Mouse (Mus musculus): Measurements from ENCODE around the gene Nrsn1. TPM values are rescaled to one million over a fixed set of nuclear protein-coding genes. Genes with fewer than 3 reads are reported as not detected.

Gene Nrsn1
- total and polyA plus RNA-seq, 3 experiments: 0.22 TPM; not detected in 2

- DNase-seq (ENCODE audit: low spot score) (no peak), ATAC-seq (ENCODE audit: extremely low read depth, insufficient number of reproducible peaks, low FRiP score, poor library complexity, severe bottlenecking) (no peak)
- no peaks in the 10 kb centered on the region for H3K36me3 ChIP-seq (replicated peaks)
- no peak overlapping the region for H3K4me3 ChIP-seq (ENCODE audit: low read depth, low read length)
- TF ChIP-seq GATA2 (IDR thresholded peaks at IDR 0.05; ENCODE audit: borderline replicate concordance, low read depth, low read length) (no peak), TAL1 (conservative IDR thresholded peaks at IDR 0.05; ENCODE audit: low read depth, low read length) (no peak), GATA1 (IDR thresholded peaks at IDR 0.05; ENCODE audit: borderline replicate concordance, low read length) (no peak), POLR2AphosphoS5 (IDR thresholded peaks at IDR 0.05; ENCODE audit: insufficient replicate concordance, low read depth, low read length) (no peak), CTCF (IDR thresholded peaks at IDR 0.05; ENCODE audit: low read depth, low read length) (no peak)
- H3K9me3 ChIP-seq (replicated peaks): peaks cover 4% of the 10 kb centered on the region; the same call in 1 of the 2 replicates
- H3K27me3 ChIP-seq (ENCODE audit: insufficient read depth, low read length): no peaks in the 10 kb centered on the region
- H3K4me1 ChIP-seq (ENCODE audit: insufficient read depth, low read depth, low read length): no peaks in the 10 kb centered on the region
Observed at GRCm38 (mm10) chr13:25269569-25270268, 583 bp downstream of the Nrsn1 start.

DNA sequence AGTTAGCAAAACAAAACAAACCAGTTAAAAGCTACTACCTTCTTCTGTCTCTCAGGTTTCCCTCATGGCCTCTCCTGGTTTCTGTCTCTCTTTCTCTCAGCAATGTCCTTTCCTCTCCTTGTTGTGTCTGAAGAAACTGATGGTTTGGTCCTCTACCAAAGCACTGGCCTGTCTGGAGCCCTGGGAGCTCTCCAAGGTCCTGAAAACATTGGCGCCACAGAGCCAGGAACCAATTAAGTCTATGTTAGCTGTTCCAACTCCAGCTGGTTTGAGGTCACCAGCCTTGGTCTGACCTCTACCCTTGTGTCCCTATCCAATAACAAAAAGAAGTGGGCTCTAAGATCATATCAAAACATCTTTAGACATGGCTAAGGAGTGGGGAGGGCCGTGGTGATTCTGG lies 1.3 kb downstream of the Nrsn1 start:
- Histone ChIP-seq H3K27me3 (ENCODE audit: insufficient read depth, low read length) (no peaks in the 10 kb centered on the region), H3K36me3 (replicated peaks) (no peaks in the 10 kb centered on the region), H3K9me3 (replicated peaks) (peaks cover 4% of the 10 kb centered on the region; the same call in 1 of the 2 replicates), H3K4me1 (ENCODE audit: insufficient read depth, low read depth, low read length) (no peaks in the 10 kb centered on the region), H3K4me3 (ENCODE audit: low read depth, low read length) (no peak overlapping the region)
- TF ChIP-seq GATA2 (IDR thresholded peaks at IDR 0.05; ENCODE audit: borderline replicate concordance, low read depth, low read length) (no peak), CTCF (IDR thresholded peaks at IDR 0.05; ENCODE audit: low read depth, low read length) (no peak), TAL1 (conservative IDR thresholded peaks at IDR 0.05; ENCODE audit: low read depth, low read length) (no peak), GATA1 (IDR thresholded peaks at IDR 0.05; ENCODE audit: borderline replicate concordance, low read length) (no peak), POLR2AphosphoS5 (IDR thresholded peaks at IDR 0.05; ENCODE audit: insufficient replicate concordance, low read depth, low read length) (no peak)
- ATAC-seq (ENCODE audit: extremely low read depth, insufficient number of reproducible peaks, low FRiP score, poor library complexity, severe bottlenecking) (no peak), DNase-seq (ENCODE audit: low spot score) (peak; percentile 1)

DNA sequence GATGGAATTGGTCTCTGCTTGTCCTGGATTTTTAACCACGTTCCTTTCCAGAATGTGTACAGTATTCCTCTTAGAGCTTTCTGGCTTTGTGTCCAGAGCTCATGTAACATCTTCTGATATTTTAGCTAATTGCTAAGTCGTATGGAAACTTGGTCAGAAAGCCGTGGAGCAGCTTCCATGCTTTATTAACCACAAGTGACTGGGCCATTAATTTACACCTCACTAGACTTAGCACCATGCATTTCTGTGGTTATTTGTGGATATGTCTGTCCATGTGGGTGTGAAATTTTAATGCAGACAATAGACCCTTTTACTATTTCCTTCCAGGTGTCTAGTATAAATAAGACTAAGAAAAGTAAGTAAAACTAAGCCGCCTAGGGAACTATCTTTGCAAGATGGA lies 7.6 kb downstream of the Nrsn1 start:
- TF ChIP-seq TAL1 (conservative IDR thresholded peaks at IDR 0.05; ENCODE audit: low read depth, low read length): no peak
- no peak for TF ChIP-seq GATA1 (IDR thresholded peaks at IDR 0.05; ENCODE audit: borderline replicate concordance, low read length)
- TF ChIP-seq CTCF (IDR thresholded peaks at IDR 0.05; ENCODE audit: low read depth, low read length): no peak
- no peak for TF ChIP-seq GATA2 (IDR thresholded peaks at IDR 0.05; ENCODE audit: borderline replicate concordance, low read depth, low read length)
- DNase-seq (ENCODE audit: low spot score) (no peak), ATAC-seq (ENCODE audit: extremely low read depth, insufficient number of reproducible peaks, low FRiP score, poor library complexity, severe bottlenecking) (no peak)
- Histone ChIP-seq H3K27me3 (ENCODE audit: insufficient read depth, low read length) (no peaks in the 10 kb centered on the region), H3K4me3 (ENCODE audit: low read depth, low read length) (no peak overlapping the region), H3K4me1 (ENCODE audit: insufficient read depth, low read depth, low read length) (no peaks in the 10 kb centered on the region), H3K36me3 (replicated peaks) (no peaks in the 10 kb centered on the region), H3K9me3 (replicated peaks) (no peaks in the 10 kb centered on the region)

DNA sequence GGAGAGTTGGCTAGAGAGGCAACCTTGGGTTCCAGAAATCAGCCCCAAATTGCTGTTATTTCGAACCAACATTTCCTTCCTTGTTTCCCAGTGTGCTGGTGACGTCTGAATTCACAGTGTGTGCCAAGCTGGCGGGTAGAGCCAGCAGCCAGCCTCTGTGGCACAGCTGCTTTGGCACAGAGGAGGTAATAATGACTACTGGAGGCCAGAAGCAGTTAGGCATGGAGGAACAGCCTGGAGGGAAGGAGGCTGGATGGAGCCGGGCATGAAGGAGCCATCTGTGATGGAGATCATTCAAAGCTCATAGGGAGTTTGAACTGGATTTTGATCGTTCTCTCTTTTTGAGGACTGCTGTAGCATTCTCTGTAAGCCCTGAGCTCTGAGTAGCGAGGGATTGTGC lies 12.7 kb downstream of the Nrsn1 start:
- no peak for ATAC-seq (ENCODE audit: extremely low read depth, insufficient number of reproducible peaks, low FRiP score, poor library complexity, severe bottlenecking)
- TF ChIP-seq CTCF (IDR thresholded peaks at IDR 0.05; ENCODE audit: low read depth, low read length) (no peak), TAL1 (conservative IDR thresholded peaks at IDR 0.05; ENCODE audit: low read depth, low read length) (no peak), GATA1 (IDR thresholded peaks at IDR 0.05; ENCODE audit: borderline replicate concordance, low read length) (no peak), POLR2AphosphoS5 (IDR thresholded peaks at IDR 0.05; ENCODE audit: insufficient replicate concordance, low read depth, low read length) (no peak), GATA2 (IDR thresholded peaks at IDR 0.05; ENCODE audit: borderline replicate concordance, low read depth, low read length) (no peak)

GRCm38 (mm10) chr13:25254478-25255263 lies 15.6 kb downstream of the Nrsn1 start:
- DNase-seq (ENCODE audit: low spot score) (no peak), ATAC-seq (ENCODE audit: extremely low read depth, insufficient number of reproducible peaks, low FRiP score, poor library complexity, severe bottlenecking) (no peak)
- no peaks in the 10 kb centered on the region for H3K27me3 ChIP-seq (ENCODE audit: insufficient read depth, low read length)
- no peaks in the 10 kb centered on the region for H3K36me3 ChIP-seq (replicated peaks)
- H3K9me3 ChIP-seq (replicated peaks): no peaks in the 10 kb centered on the region
- H3K4me1 ChIP-seq (ENCODE audit: insufficient read depth, low read depth, low read length): no peaks in the 10 kb centered on the region
- no peak overlapping the region for H3K4me3 ChIP-seq (ENCODE audit: low read depth, low read length)
- TF ChIP-seq CTCF (IDR thresholded peaks at IDR 0.05; ENCODE audit: low read depth, low read length) (no peak), POLR2AphosphoS5 (IDR thresholded peaks at IDR 0.05; ENCODE audit: insufficient replicate concordance, low read depth, low read length) (no peak), GATA2 (IDR thresholded peaks at IDR 0.05; ENCODE audit: borderline replicate concordance, low read depth, low read length) (no peak), TAL1 (conservative IDR thresholded peaks at IDR 0.05; ENCODE audit: low read depth, low read length) (no peak), GATA1 (IDR thresholded peaks at IDR 0.05; ENCODE audit: borderline replicate concordance, low read length) (no peak)

More for the DNA sequence above, 12.7 kb downstream of the Nrsn1 start:
- no peak for DNase-seq (ENCODE audit: low spot score)
- Histone ChIP-seq H3K36me3 (replicated peaks) (no peaks in the 10 kb centered on the region), H3K4me3 (ENCODE audit: low read depth, low read length) (no peak overlapping the region), H3K4me1 (ENCODE audit: insufficient read depth, low read depth, low read length) (no peaks in the 10 kb centered on the region), H3K9me3 (replicated peaks) (no peaks in the 10 kb centered on the region), H3K27me3 (ENCODE audit: insufficient read depth, low read length) (no peaks in the 10 kb centered on the region)

DNA sequence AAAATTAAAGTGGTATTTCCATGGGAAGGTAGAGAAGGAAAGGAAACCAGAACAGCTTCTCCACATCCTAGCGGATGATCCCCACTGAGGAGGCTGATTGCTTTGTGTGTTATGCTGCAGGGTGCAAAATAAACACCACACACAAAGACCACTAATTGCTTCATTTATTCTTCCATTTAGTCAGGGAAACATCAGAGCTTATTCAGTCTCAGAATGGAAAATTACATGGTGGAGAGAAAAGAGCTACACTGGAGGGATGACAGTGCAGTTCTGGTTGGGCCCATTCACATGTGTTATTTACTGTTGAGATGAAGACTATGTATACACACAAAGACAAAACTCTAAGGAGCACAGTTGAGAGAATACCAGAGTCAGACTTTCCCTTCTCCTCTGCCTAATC lies 18.4 kb downstream of the Nrsn1 start:
- TF ChIP-seq TAL1 (conservative IDR thresholded peaks at IDR 0.05; ENCODE audit: low read depth, low read length) (no peak), GATA2 (IDR thresholded peaks at IDR 0.05; ENCODE audit: borderline replicate concordance, low read depth, low read length) (no peak), CTCF (IDR thresholded peaks at IDR 0.05; ENCODE audit: low read depth, low read length) (no peak), POLR2AphosphoS5 (IDR thresholded peaks at IDR 0.05; ENCODE audit: insufficient replicate concordance, low read depth, low read length) (no peak), GATA1 (IDR thresholded peaks at IDR 0.05; ENCODE audit: borderline replicate concordance, low read length) (no peak)
- Histone ChIP-seq H3K27me3 (ENCODE audit: insufficient read depth, low read length) (no peaks in the 10 kb centered on the region), H3K36me3 (replicated peaks) (no peaks in the 10 kb centered on the region), H3K4me1 (ENCODE audit: insufficient read depth, low read depth, low read length) (no peaks in the 10 kb centered on the region), H3K4me3 (ENCODE audit: low read depth, low read length) (no peak overlapping the region), H3K9me3 (replicated peaks) (no peaks in the 10 kb centered on the region)
- DNase-seq (ENCODE audit: low spot score) (no peak), ATAC-seq (ENCODE audit: extremely low read depth, insufficient number of reproducible peaks, low FRiP score, poor library complexity, severe bottlenecking) (no peak)
